Mouse (Mus musculus): ENCODE measurements at regions not wholly inside any gene's neighbourhood (a gene's known extent, or its start where the extent isn't known, plus 50 kb on each side); places are given as distances from the start of the nearest gene placed in this dataset.

DNA sequence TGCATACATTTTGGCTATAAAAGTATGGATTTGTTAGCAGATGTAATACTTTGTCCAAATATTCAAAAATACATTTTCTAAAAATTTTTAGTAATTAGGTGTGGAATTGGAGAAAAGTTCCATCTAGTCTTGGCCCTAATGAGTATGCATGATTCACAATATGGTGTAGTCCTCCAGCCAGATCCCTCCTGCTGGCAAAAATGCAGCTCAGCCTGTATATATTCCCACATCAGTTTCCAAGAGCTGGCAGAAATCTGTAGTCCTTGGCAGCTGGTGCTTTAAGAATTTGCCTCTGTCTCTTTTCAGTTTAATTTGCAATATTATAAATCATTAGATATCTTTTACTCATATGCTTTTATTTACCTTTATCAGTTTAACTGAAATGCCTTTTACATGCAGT, 1358.3 kb downstream of the Lrfn5 start:
- DNase-seq: peak; percentile 15

DNA sequence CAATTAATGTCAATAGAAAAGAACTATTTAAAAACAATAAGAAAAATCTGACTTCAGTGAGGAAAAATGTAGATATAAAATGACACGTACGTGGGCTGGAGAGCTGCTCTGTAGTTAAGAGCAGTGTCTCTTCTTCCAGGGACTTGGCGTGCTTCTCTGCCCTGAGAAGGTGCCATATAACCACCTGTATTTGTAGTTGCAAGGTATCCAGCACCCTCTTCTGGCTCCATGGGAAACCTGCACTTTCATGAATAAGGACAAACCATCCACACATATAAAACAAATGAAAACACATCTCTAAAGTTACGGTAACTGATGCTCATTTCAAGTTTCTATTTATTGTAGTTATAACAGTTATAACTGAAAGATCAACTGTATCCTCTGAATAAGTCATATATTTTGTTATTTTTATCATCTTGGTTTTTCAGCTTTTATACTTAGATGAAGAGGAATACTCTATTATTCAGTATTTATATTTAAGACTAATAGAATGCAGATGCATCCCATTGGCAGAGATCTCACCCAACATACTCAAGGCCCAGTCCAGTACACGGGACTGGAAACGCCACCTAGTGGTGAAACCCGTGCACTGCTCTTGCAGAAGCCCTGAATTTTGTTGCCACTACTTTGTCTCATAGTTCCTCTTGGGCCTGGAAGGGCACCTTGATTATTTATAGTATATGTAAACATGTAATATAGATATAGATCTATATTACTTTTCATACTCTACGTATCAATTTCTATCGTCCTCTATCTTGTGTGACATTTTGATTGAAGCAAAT, 1370.1 kb downstream of the Lrfn5 start:
- DNase-seq: no peak

Data from layer of hippocampus, adult 9-11 months (tissue).